Mouse (Mus musculus) testis, adult 2 months (tissue): Measurements from ENCODE around the gene Itpr1.

Experiments used
- CTCF ChIP-seq: fragments of 200-500 bp; IDR thresholded peaks from 2 replicates; pipeline ENCODE4 v1.5.1; 2012; ENCODE audit warnings: low read depth, mild to moderate bottlenecking, inconsistent platforms, low read length, moderate library complexity; ENCODE audit not compliant: control insufficient read depth, insufficient read depth, insufficient replicate concordance
- POLR2A ChIP-seq: fragments of 200-500 bp; IDR thresholded peaks from 2 replicates; pipeline ENCODE4 v1.6.1; 2012; ENCODE audit warnings: low read depth, mild to moderate bottlenecking, inconsistent platforms, low read length, moderate library complexity; ENCODE audit not compliant: control insufficient read depth

GRCm38 (mm10) chr6:108415847-108416246 is 203.0 kb downstream of the Itpr1 start:
- TF ChIP-seq POLR2A: no peak
- TF ChIP-seq CTCF: no peak
